Mouse (Mus musculus) intestine, postnatal 0 days (tissue): Measurements from ENCODE around the gene Nxt1. TPM values are rescaled to one million over a fixed set of nuclear protein-coding genes. Genes with fewer than 3 reads are reported as not detected.

Experiments
- ATAC-seq: fragments of 200-750 bp; cut with Nextera tagmentation; 2 replicates; pipeline ENCODE4 v1.8.0; 2017; ENCODE audit warnings: mild to moderate bottlenecking, moderate TSS enrichment, moderate library complexity
- H3K27ac ChIP-seq: fragments of 300-500 bp; sonication (generic); 2 replicates; pipeline ENCODE4 v1.5.1; 2014; ENCODE audit warnings: mild to moderate bottlenecking, low read depth, low read length, moderate library complexity
- H3K27me3 ChIP-seq: fragments of 300-500 bp; sonication (generic); replicated peaks from 2 replicates; pipeline ENCODE4 v1.6.1; 2014; ENCODE audit warnings: low read length, mixed read lengths; ENCODE audit not compliant: control insufficient read depth, insufficient read depth
- H3K36me3 ChIP-seq: fragments of 300-500 bp; sonication (generic); 2 replicates; pipeline ENCODE4 v1.6.1; 2014; ENCODE audit warnings: mild to moderate bottlenecking, moderate library complexity; ENCODE audit not compliant: control insufficient read depth, insufficient read depth
- H3K4me1 ChIP-seq: fragments of 300-500 bp; sonication (generic); replicated peaks from 2 replicates; pipeline ENCODE4 v1.6.1; 2014; ENCODE audit warnings: antibody characterized with exemption, low read length, mixed read lengths; ENCODE audit not compliant: control insufficient read depth, insufficient read depth
- H3K4me2 ChIP-seq: fragments of 300-500 bp; sonication (generic); replicated peaks from 2 replicates; pipeline ENCODE4 v1.6.1; 2014; ENCODE audit warnings: low read depth, mild to moderate bottlenecking, moderate library complexity
- H3K4me3 ChIP-seq: fragments of 300-500 bp; sonication (generic); 2 replicates; pipeline ENCODE4 v1.5.1; 2014; ENCODE audit warnings: low read depth, low read length
- H3K9ac ChIP-seq: fragments of 300-500 bp; sonication (generic); 2 replicates; pipeline ENCODE4 v1.6.1; 2014; ENCODE audit warnings: mild to moderate bottlenecking, low read depth, low read length
- H3K9me3 ChIP-seq: fragments of 300-500 bp; sonication (generic); 2 replicates; pipeline ENCODE4 v1.6.1; 2016; ENCODE audit warnings: mixed run types; ENCODE audit not compliant: control insufficient read depth
- CTCF ChIP-seq: sonication (generic); IDR thresholded peaks from 2 replicates; pipeline ENCODE4 v1.5.1; 2016; ENCODE audit warnings: low read depth, mild to moderate bottlenecking, control low read depth, antibody characterized with exemption, moderate library complexity
- WGBS: fragments of 180-500 bp; shearing (Covaris S2); extraction: QIAGEN DNeasy Blood & Tissue Kit; methylation state at CpG from one replicate; pipeline ENCODE4 v1.1.7; 2014; 5-methylcytosine and 5-hydroxymethylcytosine counted together
- polyA plus RNA-seq: library from polyadenylated mRNA; unstranded; fragments of >200 nt; fragmentation: Nextera tagmentation; extraction: Ambion mirVana; gene quantifications from 2 replicates; pipeline ENCODE4 v1.2.1, GENCODE M21; 2015

The Nxt1 gene
- polyA plus RNA-seq, 1 experiment from 2014 or later, result 35.6 TPM

DNA sequence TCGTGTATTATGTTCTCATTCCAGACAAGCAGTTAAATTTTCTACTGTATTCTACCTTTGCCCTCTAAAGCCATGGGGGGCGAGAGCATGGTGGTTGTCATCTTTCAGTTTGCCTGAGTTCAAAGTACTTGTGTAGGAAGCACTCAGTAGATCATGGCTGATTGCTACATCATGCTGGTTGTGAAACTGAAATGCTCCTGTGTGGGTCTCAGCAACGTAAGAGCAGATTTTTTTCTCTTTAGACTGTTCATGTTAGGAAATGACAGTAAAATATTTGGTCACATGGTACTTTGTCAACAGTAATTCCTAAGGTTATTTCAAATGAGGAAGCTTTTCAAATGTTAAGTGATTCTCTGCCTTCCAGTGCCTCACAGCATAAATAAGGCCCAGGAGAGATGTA is 13.3 kb downstream of the Nxt1 start:
- Histone ChIP-seq H3K4me2 (no peak overlapping the region), H3K4me3 (no peak overlapping the region), H3K27me3 (no peaks in the 10 kb centered on the region), H3K9me3 (no peaks in the 10 kb centered on the region), H3K36me3 (peaks cover 41% of the 10 kb centered on the region), H3K9ac (no peak overlapping the region), H3K27ac (peak overlapping the region; percentile 57), H3K4me1 (no peaks in the 10 kb centered on the region)
- peak; percentile 25; the same call in 1 of the 2 replicates for ATAC-seq
- WGBS, result 56% methylated on average over 3 of the region's 3 CpGs
- no peak for TF ChIP-seq CTCF

GRCm38 (mm10) chr2:148686862-148687261 is 14.5 kb downstream of the Nxt1 start:
- no peak for ATAC-seq
- Histone ChIP-seq H3K4me2 (no peak overlapping the region), H3K4me1 (no peaks in the 10 kb centered on the region), H3K9ac (no peak overlapping the region), H3K36me3 (peaks cover 52% of the 10 kb centered on the region), H3K4me3 (no peak overlapping the region), H3K9me3 (no peaks in the 10 kb centered on the region), H3K27ac (peak overlapping the region; percentile 57; the same call in 1 of the 2 replicates), H3K27me3 (no peaks in the 10 kb centered on the region)
- TF ChIP-seq CTCF, result no peak
- WGBS, result 80% methylated on average over 1 of the region's 1 CpGs

DNA sequence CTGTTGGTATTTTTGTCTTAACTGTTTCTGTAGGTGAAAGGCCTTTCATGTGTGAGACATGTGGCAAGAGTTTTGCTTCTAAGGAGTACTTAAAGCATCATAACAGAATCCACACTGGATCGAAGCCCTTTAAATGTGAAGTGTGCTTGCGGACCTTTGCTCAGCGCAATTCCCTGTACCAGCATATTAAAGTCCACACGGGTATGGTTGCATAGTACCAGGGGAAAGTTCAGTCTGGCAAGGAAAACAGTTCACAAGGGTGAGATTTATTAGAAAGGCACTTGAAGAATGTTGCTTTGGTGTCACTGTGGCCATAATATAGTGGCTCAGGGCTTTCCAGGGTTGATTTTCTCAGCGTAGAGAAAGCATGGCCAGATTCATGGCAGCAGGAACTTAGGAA is 15.6 kb downstream of the Nxt1 start:
- peak overlapping the region; percentile 54 for H3K27ac ChIP-seq
- no peaks in the 10 kb centered on the region for H3K27me3 ChIP-seq
- no peaks in the 10 kb centered on the region for H3K4me1 ChIP-seq
- H3K4me3 ChIP-seq, result no peak overlapping the region
- no peak for TF ChIP-seq CTCF
- H3K9me3 ChIP-seq, result no peaks in the 10 kb centered on the region
- H3K36me3 ChIP-seq, result peaks cover 54% of the 10 kb centered on the region
- no peak overlapping the region for H3K9ac ChIP-seq
- no peak overlapping the region for H3K4me2 ChIP-seq
- WGBS, result 68% methylated on average over 5 of the region's 5 CpGs
- ATAC-seq, result peak; percentile 74

- no peaks in the 10 kb centered on the region for H3K27me3 ChIP-seq
- no peak overlapping the region for H3K4me3 ChIP-seq
- no peak for TF ChIP-seq CTCF
- no peak for ATAC-seq
- no peaks in the 10 kb centered on the region for H3K4me1 ChIP-seq
- peaks cover 43% of the 10 kb centered on the region for H3K36me3 ChIP-seq
- no peak overlapping the region for H3K27ac ChIP-seq
- H3K4me2 ChIP-seq, result no peak overlapping the region
- no peak overlapping the region for H3K9ac ChIP-seq
- WGBS, result 89% methylated on average over 6 of the region's 6 CpGs
- no peaks in the 10 kb centered on the region for H3K9me3 ChIP-seq
These were observed 17.2 kb downstream of the Nxt1 start for GRCm38 (mm10) chr2:148689444-148690140.

DNA sequence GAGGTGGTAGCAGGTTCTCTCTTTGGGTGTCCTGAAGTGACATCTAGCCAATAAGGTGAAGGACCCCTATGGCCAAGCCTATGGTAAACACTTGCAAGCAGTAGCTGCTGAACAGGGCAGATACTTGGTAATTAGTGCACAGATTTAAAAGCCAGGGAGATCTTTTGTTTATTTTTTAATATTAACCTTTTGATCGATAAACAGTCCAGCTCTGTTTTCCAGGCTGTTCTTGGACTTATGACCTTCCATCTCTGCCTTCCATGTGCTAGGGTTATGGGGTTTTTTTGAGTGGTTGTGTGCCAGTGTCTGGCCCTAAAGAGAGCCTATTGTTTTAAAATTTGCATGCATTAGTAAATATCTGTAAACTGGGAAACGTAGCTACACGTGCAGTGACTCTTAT is 17.9 kb downstream of the Nxt1 start:
- no peak for ATAC-seq
- no peaks in the 10 kb centered on the region for H3K4me1 ChIP-seq
- H3K4me3 ChIP-seq, result no peak overlapping the region
- WGBS, result 88% methylated on average over 3 of the region's 3 CpGs
- H3K4me2 ChIP-seq, result no peak overlapping the region
- no peaks in the 10 kb centered on the region for H3K27me3 ChIP-seq
- H3K9ac ChIP-seq, result no peak overlapping the region
- no peak overlapping the region for H3K27ac ChIP-seq
- no peak for TF ChIP-seq CTCF
- no peaks in the 10 kb centered on the region for H3K9me3 ChIP-seq
- peaks cover 39% of the 10 kb centered on the region for H3K36me3 ChIP-seq

GRCm38 (mm10) chr2:148690781-148691180 is 18.4 kb downstream of the Nxt1 start:
- Histone ChIP-seq H3K4me1 (no peaks in the 10 kb centered on the region), H3K27ac (no peak overlapping the region), H3K4me2 (no peak overlapping the region), H3K27me3 (no peaks in the 10 kb centered on the region), H3K9me3 (no peaks in the 10 kb centered on the region), H3K9ac (no peak overlapping the region), H3K36me3 (peaks cover 39% of the 10 kb centered on the region), H3K4me3 (no peak overlapping the region)
- ATAC-seq, result no peak
- no peak for TF ChIP-seq CTCF
- 95% methylated on average over 5 of the region's 5 CpGs for WGBS
